Mouse (Mus musculus) midbrain, embryonic 16.5 days (tissue): ENCODE data around the gene Vmn1r175. TPM values are rescaled to one million over a fixed set of nuclear protein-coding genes. Genes with fewer than 3 reads are reported as not detected.
"Not testable (repeated sequence)": the region's sequence is repeated elsewhere in the genome, so short reads cannot be mapped to it uniquely, and the experiment has no call there.

ENCODE experiments used
- ATAC-seq: fragments of 200-750 bp; cut with Nextera tagmentation; 2 replicates; pipeline ENCODE4 v1.8.0; 2017; ENCODE audit warnings: moderate TSS enrichment
- H3K27ac ChIP-seq: fragments of 300-500 bp; sonication (generic); 2 replicates; pipeline ENCODE4 v1.5.1; 2014; ENCODE audit warnings: mild to moderate bottlenecking, low read length, mixed read lengths
- H3K27me3 ChIP-seq: fragments of 300-500 bp; sonication (generic); 2 replicates; pipeline ENCODE4 v1.6.1; 2014; ENCODE audit warnings: low read depth, low read length, mixed read lengths; ENCODE audit not compliant: control insufficient read depth, insufficient read depth
- H3K36me3 ChIP-seq: fragments of 300-500 bp; sonication (generic); 2 replicates; pipeline ENCODE4 v1.6.1; 2014; ENCODE audit warnings: mild to moderate bottlenecking, low read length, moderate library complexity, mixed read lengths; ENCODE audit not compliant: control insufficient read depth, insufficient read depth
- H3K4me1 ChIP-seq: fragments of 300-500 bp; sonication (generic); 2 replicates; pipeline ENCODE4 v1.6.1; 2014; ENCODE audit warnings: mild to moderate bottlenecking, low read length, mixed read lengths; ENCODE audit not compliant: control insufficient read depth, insufficient read depth
- H3K4me2 ChIP-seq: fragments of 300-500 bp; sonication (generic); 2 replicates; pipeline ENCODE4 v1.6.1; 2014; ENCODE audit warnings: mild to moderate bottlenecking, low read length, mixed read lengths
- H3K4me3 ChIP-seq: fragments of 300-500 bp; sonication (generic); 2 replicates; pipeline ENCODE4 v1.5.1; 2014; ENCODE audit warnings: low read depth, mild to moderate bottlenecking, low read length, moderate library complexity, mixed read lengths
- H3K9ac ChIP-seq: fragments of 300-500 bp; sonication (generic); 2 replicates; pipeline ENCODE4 v1.6.1; 2014; ENCODE audit warnings: low read depth, low read length, mixed read lengths
- H3K9me3 ChIP-seq: fragments of 300-500 bp; sonication (generic); replicated peaks from 2 replicates; pipeline ENCODE4 v1.6.1; 2014; ENCODE audit warnings: mild to moderate bottlenecking, low read length, mixed read lengths; ENCODE audit not compliant: control insufficient read depth, poor library complexity, severe bottlenecking
- WGBS: fragments of 180-500 bp; shearing (Covaris S2); extraction: QIAGEN DNeasy Blood & Tissue Kit; methylation state at CpG from one replicate; pipeline ENCODE4 v1.1.7; 2014; 5-methylcytosine and 5-hydroxymethylcytosine counted together
- polyA plus RNA-seq: library from polyadenylated mRNA; unstranded; fragments of >200 nt; fragmentation: Nextera tagmentation; extraction: Ambion mirVana; gene quantifications from 2 replicates; pipeline ENCODE4 v1.2.1, GENCODE M21; 2015

Vmn1r175 gene
- polyA plus RNA-seq: not detected in 2 replicates

DNA sequence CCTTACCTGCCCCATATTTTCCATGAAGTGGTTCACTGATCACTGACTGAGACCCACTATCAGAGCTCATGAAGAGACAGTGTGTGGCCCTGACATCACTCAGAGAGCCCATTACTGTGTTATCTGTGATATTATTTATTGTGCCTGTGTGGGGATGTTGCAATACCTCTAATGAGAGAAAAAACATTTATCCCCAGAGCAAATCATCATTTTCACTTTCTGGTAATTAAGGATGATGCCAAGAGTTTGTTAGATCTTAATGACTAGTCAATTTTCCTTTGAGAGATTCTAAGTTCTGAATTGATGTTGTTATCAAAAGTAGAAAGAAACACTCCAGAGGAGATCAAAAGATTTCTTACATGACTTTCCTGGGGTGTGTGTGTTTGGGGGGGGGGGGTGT lies at the start of gene Vmn1r175:
Gene Vmn1r175, minus strand, starts transcription at position 101 of the 400 bp plus-strand sequence.
- ATAC-seq, H3K27ac ChIP-seq, H3K27me3 ChIP-seq, H3K9ac ChIP-seq, H3K4me1 ChIP-seq, H3K4me3 ChIP-seq, H3K36me3 ChIP-seq, H3K4me2 ChIP-seq, H3K9me3 ChIP-seq: not testable (repeated sequence)

DNA sequence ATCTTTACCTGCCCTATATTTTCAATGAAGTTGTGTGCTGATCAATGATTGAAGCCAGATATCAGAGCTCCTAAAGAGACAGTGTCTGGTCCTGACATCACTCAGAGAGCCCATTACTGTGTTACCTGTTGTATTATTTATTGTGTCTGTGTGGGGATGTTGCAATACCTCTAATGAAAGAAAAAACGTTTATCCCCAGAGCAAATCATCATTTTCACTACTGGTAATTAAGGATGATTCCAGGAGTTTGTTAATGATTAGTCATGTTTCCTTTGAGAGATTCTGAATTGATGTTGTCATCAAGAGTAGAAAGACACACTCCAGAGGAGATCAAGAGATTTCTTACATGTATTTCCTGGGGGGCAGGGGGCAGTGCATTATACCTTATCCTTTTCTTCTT lies 26.8 kb upstream of the Vmn1r175 start, which contains the start of gene Vmn1r176:
Gene Vmn1r176, minus strand, starts transcription at position 101 of the 400 bp plus-strand sequence.
- ATAC-seq, H3K36me3 ChIP-seq, H3K4me2 ChIP-seq, H3K4me1 ChIP-seq, H3K27me3 ChIP-seq, H3K9me3 ChIP-seq, H3K9ac ChIP-seq, H3K4me3 ChIP-seq, H3K27ac ChIP-seq: not testable (repeated sequence)
- WGBS: no CpG with 5 or more reads among the region's 1 CpGs

DNA sequence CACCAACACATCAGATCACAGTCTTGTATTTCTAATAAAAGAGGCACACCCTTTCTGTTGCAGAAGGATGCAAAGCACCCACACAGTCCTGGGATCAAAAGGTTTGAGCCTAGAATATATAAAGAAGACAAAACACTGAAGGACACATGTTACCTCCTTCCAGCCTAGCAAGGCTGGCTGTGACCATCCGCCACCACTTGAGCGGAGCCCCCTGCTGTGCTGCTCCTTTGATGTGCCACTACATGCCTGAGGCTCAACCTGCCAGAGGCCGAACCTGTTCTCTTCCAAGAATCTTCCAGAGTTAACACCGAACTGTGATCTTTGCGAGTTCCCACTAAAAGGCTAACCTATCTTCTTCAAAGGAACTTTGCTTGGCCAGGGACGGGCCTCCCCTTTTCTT lies 25.9 kb downstream of the Vmn1r175 start:
- H3K4me2 ChIP-seq: no peak overlapping the region
- no peaks in the 10 kb centered on the region for H3K4me1 ChIP-seq
- no peak overlapping the region for H3K9ac ChIP-seq
- peaks cover 29% of the 10 kb centered on the region for H3K9me3 ChIP-seq
- H3K4me3 ChIP-seq: no peak overlapping the region
- no peak for ATAC-seq
- H3K27me3 ChIP-seq: no peaks in the 10 kb centered on the region
- H3K27ac ChIP-seq: no peak overlapping the region
- 83% methylated on average over 6 of the region's 6 CpGs for WGBS
- H3K36me3 ChIP-seq: no peaks in the 10 kb centered on the region

Other genes starting within 250 kb of the Vmn1r175 start
- gene Vmn1r169, start 235.1 kb downstream of the Vmn1r175 start, polyA plus RNA-seq: not detected in 2 replicates
- not detected in 2 replicates for gene Vmn1r170, start 204.5 kb downstream of the Vmn1r175 start, polyA plus RNA-seq
- not detected in 2 replicates for gene Vmn1r171, start 179.9 kb downstream of the Vmn1r175 start, polyA plus RNA-seq
- not detected in 2 replicates for gene Vmn1r172, start 152.3 kb downstream of the Vmn1r175 start, polyA plus RNA-seq
- not detected in 2 replicates for gene Vmn1r173, start 109.9 kb downstream of the Vmn1r175 start, polyA plus RNA-seq
- gene Vmn1r174, start 58.4 kb downstream of the Vmn1r175 start, polyA plus RNA-seq: not detected in 2 replicates
- gene Vmn1r176, start 26.7 kb upstream of the Vmn1r175 start, polyA plus RNA-seq: not detected in 2 replicates
- not detected in 2 replicates for gene Vmn1r177, start 55.8 kb upstream of the Vmn1r175 start, polyA plus RNA-seq
- not detected in 2 replicates for gene Vmn1r178, start 81.4 kb upstream of the Vmn1r175 start, polyA plus RNA-seq
- gene Vmn1r179, start 116.3 kb upstream of the Vmn1r175 start, polyA plus RNA-seq: not detected in 2 replicates
- gene Vmn1r180, start 140.0 kb upstream of the Vmn1r175 start, polyA plus RNA-seq: not detected in 2 replicates
- not detected in 2 replicates for gene Vmn1r181, start 164.0 kb upstream of the Vmn1r175 start, polyA plus RNA-seq
- not detected in 2 replicates for gene V1rd19, start 191.0 kb upstream of the Vmn1r175 start, polyA plus RNA-seq
- gene Vmn1r183, start 242.6 kb upstream of the Vmn1r175 start, polyA plus RNA-seq: not detected in 2 replicates